Mouse (Mus musculus) gastrocnemius, adult 18-20 months (tissue): ENCODE measurements at regions not wholly inside any gene's neighbourhood (a gene's known extent, or its start where the extent isn't known, plus 50 kb on each side); places are given as distances from the start of the nearest gene placed in this dataset.
"Not testable (repeated sequence)": the region's sequence is repeated elsewhere in the genome, so short reads cannot be mapped to it uniquely, and the experiment has no call there.

ENCODE experiments used
- DNase-seq: peaks from one replicate; pipeline ENCODE4 v3.0.0; 2021; ENCODE audit warnings: low spot score

DNA sequence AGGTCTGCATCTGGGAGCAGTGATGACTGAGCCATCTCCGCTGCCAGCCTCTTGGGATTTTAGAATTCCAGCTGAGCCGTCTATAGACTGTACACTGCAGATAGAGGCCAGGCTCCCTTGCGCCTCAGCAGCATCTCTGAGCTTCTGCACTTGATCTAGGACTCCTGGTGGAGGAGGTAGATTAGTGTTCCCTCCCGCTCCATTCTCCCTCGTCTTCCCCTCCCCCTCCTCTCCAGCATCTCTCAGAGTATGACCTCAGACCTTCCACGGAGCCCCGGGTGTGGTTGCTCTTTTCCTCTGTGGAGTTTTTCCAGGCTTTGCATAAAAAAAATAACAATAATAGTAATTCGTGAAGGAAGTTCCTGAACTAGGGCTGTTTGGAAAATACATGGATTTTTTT lies 241.8 kb downstream of the Gadd45g start:
- peak; percentile 17 for DNase-seq

- no peak for DNase-seq
These were observed 243.9 kb downstream of the Gadd45g start for GRCm38 (mm10) chr13:52090365-52090764.

DNA sequence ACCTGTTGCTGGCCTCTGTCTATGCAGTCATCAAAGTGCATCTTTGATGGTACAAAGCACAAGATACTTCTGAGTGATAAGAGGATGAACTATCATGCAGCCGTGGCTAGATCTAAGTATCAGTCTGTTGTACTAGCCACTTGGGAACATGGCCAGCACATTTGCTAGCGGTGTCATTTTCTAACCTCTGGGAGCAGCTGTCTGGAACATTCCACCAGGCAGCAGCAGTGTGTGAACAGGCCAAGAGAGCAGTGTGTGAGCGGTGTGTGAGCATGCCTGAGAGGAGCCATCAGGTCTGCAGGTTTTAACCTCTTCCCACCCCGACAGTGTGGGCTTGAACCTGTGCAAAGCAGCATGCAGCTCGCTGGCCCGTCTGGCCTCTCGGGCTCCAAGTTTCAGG lies 248.3 kb downstream of the Gadd45g start:
- peak; percentile 65 for DNase-seq

DNA sequence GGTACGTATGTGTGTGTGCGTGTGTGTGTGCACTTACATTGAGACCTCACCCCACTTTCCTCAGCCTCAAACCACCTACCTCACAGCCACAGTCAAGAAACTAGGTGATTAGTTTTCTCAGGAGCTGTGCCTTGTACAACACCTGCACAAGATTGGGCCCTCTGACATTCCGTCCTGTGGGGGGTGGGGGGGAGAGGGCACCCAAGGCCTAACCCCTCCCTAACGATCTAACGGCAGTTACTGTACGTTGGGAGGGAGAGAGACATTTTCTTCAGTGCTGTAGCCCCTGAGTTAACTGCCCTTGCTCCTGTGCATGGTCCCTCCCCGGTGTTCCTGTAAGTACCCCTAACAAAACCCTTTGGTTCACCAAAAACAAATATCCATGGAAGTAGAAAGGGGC lies 250.0 kb downstream of the Gadd45g start:
- no peak for DNase-seq

DNA sequence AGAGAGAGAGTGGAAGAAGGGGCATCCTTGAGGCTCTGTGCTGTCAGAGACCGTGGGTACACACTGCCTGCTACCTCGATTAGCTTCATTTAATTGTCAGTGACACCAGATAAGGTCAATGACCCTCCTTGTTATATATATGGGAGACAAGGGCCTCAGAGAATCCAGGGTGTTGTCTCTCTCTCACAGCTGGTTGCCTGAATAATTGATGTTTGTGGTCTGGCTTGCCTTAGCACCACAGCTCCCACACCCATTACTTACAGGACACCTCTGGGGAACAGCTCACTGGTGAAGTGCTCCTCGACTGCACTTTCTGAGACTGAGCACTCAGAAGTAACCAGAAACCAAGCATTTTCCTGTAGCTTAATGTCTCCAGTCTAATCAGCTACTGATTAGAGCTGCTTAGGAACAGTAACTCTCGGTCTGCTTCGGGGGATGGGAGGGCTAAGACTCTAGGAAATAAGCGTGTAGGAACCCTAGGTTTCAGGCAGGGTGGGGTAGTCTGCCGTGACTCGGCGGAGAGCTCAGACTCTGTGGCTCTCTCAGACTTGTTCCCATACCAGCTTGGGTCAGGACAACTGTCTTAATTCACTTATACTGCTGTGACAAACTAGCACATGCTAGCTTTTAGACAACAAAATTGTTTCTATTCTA lies 259.6 kb downstream of the Gadd45g start:
- DNase-seq = no peak

DNA sequence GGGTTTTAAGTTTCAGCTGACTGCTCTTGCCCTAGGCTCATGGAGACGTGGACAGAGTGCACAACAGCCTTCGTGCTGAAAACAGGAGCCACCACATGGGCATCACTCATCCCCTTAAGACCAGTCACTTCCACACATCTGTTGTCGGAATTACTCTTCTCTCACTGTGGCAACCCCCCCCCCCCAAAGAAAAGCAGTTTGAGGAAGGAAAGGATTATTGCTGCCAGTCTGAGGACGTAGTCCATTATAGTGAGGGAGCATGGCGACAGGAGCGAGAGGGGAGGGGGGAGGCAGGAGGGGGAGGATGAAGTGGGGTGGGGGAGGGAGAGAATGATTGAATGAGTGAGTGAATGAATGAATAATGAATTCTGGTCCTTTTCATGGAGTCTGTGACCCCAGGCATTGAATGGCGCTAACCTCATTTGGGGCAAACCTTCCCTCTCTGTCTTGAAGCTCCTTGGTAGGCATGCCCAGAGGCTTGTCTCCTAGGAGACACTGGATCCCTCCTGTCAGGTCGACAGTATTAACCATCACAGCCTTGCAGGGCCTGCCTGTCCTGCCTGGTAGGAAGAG lies 262.0 kb downstream of the Gadd45g start:
- DNase-seq = no peak

GRCm38 (mm10) chr13:52109039-52109759 lies 262.7 kb downstream of the Gadd45g start:
- DNase-seq = no peak

- DNase-seq = no peak
These were observed 264.3 kb downstream of the Gadd45g start for GRCm38 (mm10) chr13:52110750-52111149.

- DNase-seq = no peak
These were observed 267.1 kb downstream of the Gadd45g start for GRCm38 (mm10) chr13:52113549-52113948.

- DNase-seq = peak; percentile 62
These were observed 268.0 kb downstream of the Gadd45g start for GRCm38 (mm10) chr13:52114431-52114830.

DNA sequence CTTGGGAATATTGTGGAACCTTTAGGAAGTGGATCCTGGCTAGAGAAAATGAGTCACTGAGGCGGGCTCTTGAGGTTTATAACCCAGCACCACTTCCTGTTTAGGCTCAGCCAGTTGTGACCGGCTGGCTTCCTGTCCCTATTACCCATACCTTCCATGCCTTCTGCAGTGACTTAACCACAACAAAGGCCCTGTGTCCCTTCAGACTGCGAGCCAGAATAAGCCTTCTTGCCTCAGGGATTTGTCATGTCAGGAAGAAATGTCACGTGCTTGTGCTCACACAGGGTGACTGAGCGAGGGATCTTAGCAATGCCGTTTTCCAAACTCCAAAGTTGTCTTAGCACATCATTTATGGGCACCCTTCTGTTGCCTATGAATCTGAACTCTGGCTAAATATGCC lies 268.5 kb downstream of the Gadd45g start:
- no peak for DNase-seq

GRCm38 (mm10) chr13:52116241-52116640 lies 269.8 kb downstream of the Gadd45g start:
- no peak for DNase-seq

DNA sequence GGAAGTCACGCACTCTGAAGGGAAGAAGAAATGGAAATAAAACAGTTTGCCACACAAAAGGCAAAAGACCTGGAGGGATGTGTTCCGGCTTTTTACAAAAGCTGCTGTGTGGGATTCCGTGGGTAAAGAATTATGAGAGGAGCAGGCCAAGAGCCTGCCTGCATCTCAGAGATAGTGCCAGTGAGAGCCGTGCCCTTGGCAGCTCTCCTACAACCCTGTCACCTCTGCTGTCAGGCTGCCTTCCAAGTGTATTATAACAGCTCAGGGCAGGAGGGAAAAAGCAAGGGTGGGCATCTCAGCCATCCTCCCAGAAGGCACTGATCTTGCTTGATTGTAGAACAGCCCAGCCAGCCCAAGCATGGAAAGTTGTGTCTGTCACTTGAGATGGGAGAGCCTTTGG lies 270.3 kb downstream of the Gadd45g start:
- DNase-seq = peak; percentile 22

GRCm38 (mm10) chr13:52120795-52121194 lies 274.3 kb downstream of the Gadd45g start:
- no peak for DNase-seq

- DNase-seq = no peak
These were observed 278.6 kb downstream of the Gadd45g start for GRCm38 (mm10) chr13:52125037-52125436.

GRCm38 (mm10) chr13:52127751-52128150 lies 281.3 kb downstream of the Gadd45g start:
- no peak for DNase-seq

DNA sequence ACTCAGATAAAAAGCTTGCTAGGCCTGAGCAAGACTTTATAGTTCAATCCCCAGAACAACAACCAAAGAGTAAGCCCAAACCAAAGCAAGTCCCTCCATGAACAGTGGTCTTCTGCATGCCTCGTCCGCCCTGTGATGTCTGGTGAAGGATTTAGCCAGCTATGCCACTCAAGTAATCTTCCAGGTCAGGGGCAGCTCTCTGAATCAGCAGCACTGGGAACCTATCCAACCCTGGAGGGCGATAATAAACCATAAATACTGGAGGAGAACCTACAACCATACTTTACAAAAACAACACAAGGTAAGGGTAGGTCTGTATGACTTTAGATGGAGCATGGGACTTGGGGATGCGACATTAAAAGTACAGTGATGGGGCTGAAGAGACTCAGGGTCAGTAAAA lies 283.0 kb downstream of the Gadd45g start:
- no peak for DNase-seq

DNA sequence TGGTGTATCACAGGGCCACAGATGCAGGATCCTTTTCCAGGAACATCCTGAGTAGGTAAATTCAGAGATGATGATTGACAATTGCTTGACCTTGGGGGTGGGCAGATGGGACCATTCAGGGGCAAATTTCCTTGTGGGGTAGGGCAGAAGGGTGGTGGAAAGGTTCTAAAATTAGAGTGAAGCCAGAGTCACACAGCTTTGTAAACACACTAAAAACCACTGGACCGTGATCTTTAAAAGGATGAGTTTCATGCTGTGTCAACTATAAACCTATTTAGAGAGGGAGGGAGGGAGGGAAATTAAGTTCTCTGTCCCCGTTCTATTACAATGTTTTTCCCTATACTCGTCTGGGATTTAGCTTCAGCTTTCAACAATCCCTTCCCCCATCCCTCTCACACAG lies 286.7 kb downstream of the Gadd45g start:
- DNase-seq = no peak

- no peak for DNase-seq
These were observed 292.0 kb downstream of the Gadd45g start for GRCm38 (mm10) chr13:52138331-52138945.

DNA sequence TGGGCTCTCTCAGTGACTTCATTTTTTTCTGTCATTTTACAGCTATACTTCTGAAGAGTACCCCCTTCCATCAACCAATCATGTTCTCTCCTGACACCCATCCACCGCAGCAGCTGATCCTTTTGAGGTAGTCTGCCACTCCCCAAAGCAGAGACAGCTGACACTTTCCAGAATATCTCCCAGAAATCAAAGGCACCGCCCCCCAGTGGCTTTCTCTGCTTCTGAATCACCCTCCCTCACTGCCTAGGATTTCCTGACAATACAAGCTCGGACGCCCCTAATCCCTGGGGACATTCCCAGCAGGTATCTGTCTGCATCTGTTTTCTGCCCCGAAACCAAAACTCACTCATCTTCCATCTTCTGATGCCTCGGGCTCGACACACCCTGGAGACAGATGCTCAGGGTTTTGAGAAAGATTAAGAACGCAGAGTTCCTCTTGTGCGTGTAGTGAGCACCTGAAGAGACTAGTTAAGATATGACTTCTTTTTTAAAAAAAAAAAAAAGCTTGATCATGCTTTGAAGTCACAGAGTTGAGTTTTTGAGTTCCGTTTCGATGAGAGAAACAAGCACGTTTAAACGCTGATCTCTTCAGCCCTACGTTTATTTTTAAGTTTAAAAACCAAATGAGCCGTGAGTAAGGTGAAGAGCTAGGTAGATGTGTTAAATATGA lies 292.8 kb downstream of the Gadd45g start:
- no peak for DNase-seq

DNA sequence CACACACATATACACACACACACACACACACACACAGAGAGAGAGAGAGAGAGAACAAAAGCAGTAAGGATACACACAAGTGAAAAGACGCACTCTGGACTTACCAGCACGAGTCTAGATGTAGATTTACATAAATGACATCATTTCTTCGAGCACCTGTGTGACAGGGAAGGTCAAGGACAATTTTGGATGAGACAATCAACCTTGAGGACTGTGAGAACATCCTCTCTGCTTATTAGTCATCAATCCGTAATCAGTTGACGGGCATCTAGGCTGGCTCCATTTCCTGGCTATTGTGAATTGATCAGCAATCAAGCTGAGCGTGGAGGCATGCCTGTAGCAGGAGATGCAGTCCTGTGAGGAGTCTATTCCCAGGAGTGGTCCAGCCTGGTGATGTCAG lies 293.7 kb downstream of the Gadd45g start:
- no peak for DNase-seq

DNA sequence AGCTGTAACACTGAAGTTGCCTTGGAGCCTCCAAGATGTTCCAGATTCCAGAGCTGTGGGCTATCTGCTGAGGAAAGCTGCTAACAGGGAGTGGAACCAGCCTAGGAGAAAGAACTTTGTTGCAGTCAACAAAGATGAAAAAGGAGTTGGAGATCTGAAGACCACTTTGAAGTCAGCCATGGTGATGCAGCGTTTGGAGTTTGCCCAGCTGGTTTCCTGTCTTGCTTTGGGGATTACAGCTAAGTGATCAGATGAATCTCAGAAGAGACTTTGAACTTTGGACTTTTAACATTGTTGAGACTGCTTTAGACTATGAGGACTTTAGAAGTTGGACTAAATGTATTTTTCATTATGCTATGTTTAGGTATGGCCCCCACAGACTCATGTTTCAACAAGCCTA lies 297.6 kb downstream of the Gadd45g start:
- not testable (repeated sequence) for DNase-seq
